Mouse (Mus musculus) thymus, postnatal 25 days (tissue): ENCODE results near the gene Spata33.
"Not testable (repeated sequence)": the region's sequence is repeated elsewhere in the genome, so short reads cannot be mapped to it uniquely, and the experiment has no call there.

Experiments used
- DNase-seq: peaks from one replicate; pipeline ENCODE4 v3.0.0; 2022

Gene Spata33

DNA sequence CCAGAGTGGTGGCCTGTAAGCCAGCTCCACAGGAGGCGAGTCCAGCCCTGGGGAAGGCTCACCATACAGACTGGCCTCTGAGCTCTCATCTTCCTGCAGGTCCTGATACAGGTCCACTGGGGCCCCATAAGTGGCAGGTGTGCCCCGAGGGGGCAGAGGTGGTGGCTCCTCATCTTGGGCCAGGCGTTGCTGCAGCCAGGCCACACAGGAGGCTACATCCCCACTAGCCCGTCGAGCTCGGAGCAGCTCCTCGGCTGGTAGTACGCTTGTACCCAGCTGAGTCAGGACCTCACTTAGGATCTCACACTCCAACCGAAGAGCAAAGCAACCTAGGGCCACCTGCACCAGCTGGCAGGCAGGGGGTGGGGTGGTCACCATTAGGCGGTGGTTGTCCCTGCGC lies 21.1 kb downstream of the Spata33 start:
- DNase-seq: no peak

DNA sequence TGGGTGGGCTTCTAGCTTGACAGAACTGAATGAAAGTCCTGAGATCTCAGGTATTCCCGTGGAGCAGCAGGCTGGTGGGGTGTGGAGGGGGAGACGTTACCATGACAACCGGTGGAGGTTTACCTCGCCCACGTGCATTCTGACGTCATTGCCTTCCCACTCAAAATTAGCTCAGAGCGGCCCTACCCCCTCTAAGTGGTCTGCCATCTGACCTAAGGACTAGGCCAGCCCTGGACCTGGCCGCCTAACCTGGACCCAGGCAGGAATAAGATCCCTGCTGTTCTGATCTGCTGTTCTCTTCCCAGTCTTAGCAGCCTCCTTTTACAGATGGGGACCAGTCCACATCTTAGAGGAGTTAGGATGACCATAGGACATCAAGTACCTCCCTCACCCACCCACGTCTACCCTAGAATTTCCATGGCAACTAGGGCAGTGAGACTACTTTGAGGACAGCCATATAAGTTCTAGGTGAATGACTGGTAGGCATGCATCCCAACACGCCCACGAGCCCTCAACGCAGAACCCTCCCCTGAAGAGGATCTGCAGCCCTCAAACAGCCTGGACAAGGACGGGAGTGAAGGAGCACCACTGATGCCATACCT lies 22.4 kb downstream of the Spata33 start:
- no peak for DNase-seq

DNA sequence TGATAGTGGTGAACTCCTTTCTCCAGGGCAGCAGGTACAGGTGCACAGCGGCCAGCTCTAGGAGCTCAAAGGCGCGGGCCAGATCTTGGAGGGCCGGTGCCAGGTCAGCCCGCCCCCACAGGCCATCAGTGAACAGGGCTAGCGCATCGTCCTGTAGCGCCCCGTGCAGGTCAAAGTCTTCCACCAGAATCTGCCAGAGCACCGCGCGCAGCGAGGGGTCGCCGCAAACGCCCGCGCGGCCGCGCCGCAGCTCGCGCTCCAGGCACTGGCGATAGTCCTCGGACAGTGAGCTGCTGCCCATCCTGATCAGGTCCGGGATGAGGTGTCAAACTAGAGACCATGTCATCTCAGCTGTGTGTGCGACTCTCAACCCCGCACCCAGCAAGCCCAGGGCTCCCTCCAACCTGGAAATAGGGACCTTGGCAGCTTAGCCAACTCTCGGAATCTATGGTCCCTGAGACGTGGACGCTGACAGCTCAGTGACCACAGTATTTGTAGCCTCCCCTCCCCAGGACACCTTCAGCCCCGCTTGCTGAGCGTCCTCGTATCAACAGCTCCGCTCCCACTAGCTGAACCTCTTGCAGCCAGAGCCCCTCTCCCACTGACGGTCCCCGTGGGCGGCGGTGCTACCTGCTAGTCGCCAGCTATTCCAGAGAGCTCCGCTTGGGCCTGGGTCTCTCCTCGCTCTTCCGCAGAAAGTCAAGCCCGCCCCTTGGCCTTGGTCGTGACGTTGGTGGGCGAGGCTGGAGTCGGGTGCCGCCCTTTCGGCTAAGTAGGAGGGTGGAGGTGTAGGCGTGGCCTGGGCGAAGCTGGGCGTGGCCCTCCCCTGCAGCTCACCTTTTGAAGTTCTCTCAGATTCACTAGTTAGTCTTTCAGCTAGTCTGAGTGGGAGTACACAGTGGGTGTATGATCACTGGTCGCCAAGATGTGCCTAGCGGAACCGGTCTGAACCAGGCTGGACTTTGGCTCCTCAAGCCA lies 23.2 kb downstream of the Spata33 start, which contains the start of gene Spata2l:
Gene Spata2l (minus strand): TSS at position 714 of the 978 bp plus-strand sequence.
- peak; percentile 97 for DNase-seq

DNA sequence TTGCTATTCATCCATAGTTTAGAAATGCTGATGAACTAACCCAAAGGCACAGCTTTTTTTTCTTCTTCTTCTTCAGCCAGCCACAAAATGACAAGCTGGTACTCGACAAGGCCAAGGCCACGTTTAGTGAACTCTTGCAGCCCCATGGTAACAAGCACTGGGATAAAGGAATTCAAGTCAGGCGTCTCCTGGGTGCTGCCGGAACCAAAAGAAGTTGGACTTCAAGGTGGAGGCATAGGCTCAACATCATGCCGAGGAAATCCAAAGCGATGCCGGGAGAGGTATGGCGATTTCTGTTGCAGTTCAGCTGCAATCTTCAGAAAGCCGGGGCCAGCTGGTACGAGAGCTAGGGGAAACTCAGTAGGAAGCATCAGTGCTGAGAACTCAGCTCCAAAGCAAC lies 26.8 kb downstream of the Spata33 start:
- no peak for DNase-seq

DNA sequence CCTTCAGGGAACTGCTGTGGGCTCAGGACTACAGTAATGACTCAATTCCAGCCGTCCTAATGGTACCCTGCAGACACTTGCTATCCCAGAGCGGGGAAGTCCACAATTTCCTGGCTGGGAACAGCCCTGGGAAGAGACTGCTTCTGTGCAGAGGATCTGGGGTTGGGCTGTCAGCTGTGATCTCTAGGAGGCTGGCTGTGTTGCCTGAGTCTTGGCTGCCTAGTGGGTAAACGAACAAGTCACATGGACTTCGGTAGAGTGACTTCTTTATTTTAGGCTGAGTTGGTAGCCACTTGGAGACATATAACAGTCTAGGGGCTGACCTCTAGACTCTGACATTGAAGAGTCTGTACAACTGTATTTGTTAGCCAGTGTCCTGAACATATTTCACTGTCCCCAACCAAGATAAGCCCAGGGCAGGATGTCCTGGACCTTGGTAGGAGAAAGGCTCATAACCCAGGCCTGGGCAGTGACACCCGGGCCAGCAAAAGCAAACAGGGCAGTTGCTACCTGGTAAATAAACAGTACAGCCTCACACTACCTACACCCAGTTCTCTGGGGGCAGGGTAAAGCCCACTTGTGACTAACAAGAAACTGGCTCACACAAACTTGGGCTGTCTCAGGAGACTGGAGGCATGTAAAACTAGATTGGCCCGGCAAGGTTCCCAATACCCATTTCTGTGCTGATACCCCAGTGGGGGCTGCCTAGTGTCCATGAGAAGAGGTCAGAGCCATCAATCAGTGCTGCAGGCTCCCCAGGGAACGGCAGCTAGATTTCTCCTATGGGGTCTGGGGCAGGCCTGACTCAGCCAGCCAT lies 29.7 kb downstream of the Spata33 start:
- no peak for DNase-seq

DNA sequence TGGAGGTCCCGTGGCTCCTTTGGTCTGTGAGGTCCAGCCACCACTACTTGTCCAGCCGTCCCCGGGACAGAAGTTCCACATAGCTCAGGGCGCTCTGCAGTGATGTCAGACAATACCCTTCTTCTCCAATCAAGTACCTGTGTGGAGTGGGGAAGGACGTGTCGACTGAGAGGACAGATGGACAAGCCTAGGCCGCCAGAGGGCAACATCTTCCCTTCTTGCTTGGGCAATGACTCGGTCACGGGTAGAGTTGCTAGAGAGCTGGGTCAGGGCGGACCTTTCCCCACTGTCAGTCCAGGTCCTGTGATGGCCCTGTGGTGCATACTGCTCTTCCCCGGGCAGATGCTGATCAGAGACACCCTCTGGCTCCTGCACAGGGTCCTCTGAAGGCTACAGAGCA lies 30.4 kb downstream of the Spata33 start:
- no peak for DNase-seq

DNA sequence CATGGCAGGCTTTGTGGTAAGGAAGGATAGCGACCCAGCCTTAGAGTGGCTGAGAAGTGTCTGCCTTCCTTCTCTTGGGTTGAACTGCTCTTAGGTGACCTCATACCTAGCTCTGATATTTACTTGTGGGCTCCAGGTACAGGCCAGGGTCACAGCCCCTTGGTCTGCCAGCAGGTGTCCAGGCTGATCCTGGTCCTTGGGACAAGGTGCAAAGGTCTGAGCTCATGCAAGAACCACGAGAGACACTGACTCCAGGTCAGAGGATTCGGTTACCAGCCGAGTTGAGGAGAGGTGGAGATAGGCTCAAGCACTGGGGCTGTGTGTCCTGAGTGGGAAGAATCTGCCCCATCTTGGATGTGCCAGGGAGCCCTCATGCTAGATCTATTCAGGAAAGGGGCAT lies 31.8 kb downstream of the Spata33 start:
- no peak for DNase-seq

DNA sequence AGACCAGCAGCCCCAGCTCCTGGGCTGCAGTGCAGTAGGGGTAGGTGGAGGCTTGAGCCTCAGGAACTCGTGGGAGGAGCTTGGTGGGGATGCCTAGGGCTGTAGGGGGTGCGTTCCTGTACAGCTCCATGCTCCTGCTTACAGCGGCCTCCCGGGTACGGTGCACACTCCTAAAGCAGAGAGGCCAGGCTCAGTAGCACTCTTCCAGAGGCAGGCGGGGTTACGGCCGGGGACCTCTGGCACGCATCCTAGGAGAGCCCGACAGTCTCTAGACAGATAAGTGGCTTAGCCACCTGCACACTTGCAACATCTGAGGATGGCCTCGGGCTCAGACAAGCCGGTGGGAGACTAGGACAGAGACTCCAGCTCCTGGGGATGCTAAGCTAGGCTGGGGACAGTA lies 32.9 kb downstream of the Spata33 start:
- DNase-seq: no peak

DNA sequence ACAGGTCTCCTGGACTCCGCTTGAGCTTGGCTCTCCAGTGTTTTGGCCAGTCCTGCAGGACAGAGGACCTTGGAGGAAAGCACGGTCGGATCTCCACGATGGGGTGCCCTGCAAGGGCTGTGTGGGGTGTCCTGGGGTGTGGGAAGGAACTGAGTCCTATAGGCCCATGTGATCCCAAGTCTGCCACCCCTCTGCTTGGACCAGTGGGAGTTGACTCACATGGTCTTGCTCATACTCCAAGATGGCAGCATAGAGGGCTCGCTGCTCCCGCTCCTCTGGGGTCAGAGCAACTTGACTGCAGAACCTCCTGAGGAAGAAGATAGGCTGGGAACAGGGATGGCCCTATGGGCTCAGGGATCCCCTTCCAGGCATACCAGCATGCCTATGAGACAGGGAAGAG lies 35.1 kb downstream of the Spata33 start:
- DNase-seq: no peak

DNA sequence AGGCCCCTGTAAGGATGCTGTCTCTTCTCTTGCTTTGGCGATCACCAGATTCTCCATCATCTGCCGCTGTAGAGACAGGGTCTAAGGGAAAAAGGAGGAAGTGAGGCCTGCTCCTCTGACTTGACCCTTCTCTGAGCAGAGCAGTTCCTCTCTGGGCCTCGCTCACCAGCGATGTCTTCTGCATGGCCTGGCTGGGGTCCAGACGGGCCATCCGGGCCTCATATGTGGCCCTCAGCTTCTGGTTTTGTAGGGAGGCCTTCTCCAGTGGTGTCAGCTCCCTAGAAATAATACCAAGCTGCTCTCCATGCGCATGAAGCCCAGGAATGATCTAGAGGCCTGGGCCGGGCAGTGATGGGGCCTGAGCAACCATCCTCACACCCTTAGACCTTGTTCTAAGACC lies 36.0 kb downstream of the Spata33 start:
- no peak for DNase-seq

DNA sequence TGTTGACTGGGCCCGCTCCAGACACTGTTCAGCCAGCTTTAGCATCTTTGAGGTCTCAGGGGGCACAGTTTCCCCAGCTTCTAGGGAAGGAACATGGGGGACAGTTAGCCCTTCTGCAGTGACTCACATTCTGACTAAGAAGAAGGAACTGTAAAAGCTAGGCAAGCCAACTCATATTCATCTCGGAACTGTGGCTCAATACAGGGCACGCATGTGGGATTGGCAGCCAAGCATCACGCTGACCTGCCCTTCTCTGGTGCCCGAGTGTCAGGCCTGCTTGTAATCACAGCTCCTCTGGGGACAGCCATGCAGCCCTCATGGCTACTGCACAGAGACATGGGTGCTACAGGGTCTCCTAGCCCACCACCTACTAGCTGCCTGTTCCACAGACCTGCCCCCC lies 38.3 kb downstream of the Spata33 start:
- no peak for DNase-seq

DNA sequence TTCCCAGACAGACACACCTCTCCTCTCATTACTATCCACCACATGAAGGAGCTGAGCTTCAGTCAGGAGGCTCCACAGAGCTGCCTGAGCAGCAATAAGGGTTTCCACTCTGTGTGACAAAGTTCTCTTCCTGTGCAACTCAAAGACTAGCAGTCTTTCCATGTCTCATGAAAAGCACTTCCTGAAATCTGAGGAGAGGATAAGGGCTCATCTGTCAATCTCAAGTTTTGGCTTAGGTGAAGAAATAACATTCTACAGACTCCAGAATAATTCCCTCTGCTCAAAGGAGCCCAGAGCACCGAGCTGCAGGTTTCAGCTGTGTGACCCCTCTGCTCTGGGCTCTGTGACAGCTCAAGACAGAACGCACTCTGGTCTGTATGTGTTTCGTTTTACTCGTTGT lies 40.3 kb downstream of the Spata33 start:
- DNase-seq: no peak

DNA sequence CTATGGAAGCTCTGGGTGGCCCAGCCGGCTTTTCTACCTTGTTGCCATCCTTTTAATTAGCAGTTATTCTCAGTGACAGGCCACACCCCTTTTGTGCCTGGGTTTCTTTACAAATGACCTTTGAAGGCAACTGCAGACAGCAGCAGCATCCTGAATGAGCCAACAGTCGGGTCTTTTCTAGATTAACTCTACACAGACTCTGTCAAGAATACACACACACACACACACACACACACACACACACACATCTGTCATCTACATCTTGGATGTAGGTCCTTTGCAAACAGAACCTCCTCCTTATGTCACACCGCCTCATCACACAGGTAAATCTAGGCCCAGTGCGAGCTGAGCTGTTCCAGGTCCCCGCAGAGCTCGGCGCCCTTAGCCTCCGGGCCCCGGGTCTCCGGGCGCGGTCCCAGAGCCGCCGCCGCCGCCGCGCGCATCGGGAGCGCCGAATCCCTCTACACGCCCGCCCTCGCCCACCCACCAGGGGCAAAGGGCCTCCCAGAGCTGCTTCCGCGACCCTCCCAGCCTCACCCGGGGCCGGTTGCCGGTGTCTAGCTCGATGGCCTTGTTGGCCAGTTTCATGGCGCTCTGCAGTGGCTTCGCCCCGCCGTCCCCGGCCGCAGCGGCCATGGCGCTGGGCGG lies 40.9 kb downstream of the Spata33 start:
- DNase-seq: no peak

DNA sequence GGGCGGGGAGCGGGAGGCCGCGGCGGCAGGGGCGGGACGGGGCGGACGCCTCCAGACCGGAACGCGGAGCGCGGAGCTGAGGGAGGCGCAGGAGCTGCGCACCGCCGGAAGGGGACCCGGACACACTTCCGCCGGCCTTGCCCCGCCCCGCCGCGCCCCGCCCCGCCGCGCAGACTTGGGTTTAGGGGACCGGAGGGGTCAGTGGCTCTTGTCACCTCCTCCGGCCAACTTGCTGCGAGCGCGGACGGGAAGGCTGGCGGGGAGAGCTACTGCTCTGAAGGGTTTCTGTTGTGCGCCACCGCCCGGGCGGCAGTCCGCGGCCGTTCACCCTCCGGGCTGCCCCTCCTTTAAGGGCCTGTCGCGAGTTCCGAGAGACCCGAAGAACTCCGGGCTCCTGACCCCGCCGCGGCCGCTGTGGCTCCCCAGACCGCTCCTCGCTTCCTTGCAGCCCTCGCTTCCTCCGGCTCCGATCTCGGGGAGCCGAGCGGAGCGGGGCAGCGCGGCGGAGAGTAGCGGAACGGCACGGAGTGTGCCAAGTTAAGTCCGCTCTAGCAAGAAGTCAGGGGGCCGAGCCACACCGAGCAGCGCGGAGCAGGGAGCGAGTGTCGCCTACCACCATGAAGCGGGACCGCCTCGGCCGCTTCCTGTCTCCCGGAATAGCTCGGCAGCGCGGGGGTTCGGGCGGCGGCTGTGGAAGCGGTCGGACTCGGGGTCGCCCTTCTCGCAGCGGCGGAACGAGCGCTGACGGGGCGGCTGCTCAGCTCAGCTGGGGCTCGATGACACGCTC lies 41.7 kb downstream of the Spata33 start, which contains the start of the genes Zfp276 and Vps9d1:
Gene Zfp276 (plus strand): TSS at position 97 of the 787 bp plus-strand sequence.
Gene Vps9d1 (minus strand): TSS at position 250 of the 787 bp plus-strand sequence.
- DNase-seq: peak; percentile 88

DNA sequence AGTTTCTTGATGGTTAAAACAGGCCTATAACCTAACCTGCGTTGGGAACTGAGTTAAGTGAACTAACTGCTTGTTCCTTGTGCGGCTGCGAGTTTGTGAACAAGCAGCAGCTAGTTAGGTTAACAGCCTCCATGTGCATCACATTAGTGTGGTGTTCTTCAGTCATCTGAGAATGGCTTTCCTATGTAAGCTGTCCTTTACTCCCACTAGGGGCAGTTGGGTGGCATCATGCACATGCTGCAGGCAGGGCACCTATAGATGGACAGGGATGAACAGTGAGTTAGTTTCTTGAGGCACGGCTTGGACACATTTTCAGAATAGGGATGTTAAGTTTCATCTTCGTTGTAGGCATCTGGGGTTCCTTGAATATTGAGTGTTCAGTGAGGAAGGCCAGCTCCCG lies 42.5 kb downstream of the Spata33 start:
- no peak for DNase-seq

DNA sequence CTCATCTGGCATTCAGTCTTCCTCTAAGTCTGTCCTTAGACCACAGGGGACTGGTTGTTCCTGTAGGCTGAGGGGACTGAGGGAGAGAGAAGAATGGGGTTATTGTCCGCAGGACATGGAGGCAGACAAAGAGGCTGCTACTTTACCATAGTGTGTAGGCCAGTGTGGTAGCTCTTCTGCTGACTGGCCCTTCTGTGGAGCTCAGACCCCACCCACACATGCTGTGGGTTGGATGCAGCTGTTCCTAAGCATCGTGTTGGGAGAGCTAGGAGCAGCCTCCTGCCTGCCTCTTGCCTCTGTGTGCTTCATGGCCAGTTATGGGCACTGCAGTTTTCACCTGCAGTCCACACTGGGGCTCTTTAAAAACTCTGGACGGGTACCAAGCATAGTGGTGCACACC lies 44.5 kb downstream of the Spata33 start:
- no peak for DNase-seq

DNA sequence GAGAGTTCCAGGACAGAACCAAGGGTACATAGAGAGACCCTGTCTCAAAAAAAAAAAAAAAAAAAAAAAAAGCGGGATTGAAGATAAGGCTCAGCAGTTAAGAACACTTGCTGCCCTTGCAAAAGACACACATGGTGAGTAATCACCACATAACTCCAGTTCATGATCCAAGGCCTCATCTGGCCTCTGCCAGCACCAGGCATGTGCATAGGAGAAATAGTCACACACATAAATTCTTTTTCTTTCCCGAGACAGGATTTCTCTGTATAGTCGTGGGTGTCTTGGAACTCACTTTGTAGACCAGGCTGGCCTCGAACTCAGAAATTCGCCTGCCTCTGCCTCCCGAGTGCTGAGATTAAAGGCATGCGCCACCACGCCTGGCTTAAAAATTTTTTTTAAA lies 45.0 kb downstream of the Spata33 start:
- DNase-seq: not testable (repeated sequence)

DNA sequence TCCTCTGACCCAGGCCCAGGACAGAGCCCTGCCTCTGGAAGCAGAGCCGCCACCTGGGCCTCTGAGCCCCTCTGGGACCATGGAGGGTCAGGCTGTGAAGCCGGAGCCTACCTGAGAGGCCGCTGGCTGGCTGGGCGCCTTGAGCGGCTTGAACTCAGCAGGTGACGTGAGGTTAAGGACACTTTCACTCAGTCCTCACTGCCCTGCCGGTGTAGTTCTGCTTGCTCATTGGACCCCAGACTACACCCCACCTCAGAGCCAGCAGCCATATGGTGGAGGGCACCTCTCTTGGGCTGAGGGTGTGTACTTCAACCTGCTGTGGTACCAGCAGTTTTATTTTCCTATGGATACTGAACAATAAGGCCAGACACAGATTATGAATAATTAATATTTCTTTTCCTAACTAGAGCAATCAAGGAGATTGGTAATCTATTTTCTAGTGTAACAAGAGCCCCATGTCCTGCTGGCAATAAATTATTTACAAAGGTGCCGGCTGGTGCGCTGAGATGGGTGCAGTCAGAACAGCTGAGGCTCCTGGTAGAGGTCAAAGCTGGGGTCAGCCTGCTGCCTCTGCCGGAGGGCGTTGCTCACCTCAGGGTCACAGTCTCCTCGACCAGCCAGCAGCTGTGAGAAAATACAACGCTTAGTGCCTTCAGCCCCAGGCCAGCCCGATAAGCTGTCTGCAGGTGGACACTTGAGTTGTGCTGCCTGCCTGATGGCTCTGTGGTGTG lies 55.5 kb downstream of the Spata33 start:
- no peak for DNase-seq

DNA sequence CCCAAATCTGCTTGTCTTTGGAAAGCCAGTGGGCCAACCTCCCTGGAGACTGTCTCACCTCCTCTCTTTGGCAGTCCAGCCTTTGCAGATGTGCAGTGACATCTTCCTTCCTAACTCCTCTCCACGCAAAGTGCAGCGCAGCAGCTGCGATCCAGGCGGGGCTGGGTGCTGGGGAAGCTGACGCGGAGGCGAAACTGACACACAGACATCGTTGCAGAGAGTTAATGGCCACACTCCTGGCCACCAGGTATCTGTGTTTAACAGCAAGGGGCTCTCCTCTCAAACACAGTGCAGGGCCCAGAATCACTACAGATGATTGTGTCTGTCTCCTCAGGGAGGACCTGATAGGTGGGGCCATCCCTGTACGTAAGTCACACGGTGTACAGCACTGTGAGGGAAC lies 58.5 kb downstream of the Spata33 start:
- DNase-seq: no peak
